Mouse (Mus musculus) forebrain, embryonic 16.5 days (tissue): ENCODE measurements at regions not wholly inside any gene's neighbourhood (a gene's known extent, or its start where the extent isn't known, plus 50 kb on each side); places are given as distances from the start of the nearest gene placed in this dataset.

Experiments
- ATAC-seq: fragments of 200-750 bp; cut with Nextera tagmentation; 2 replicates; pipeline ENCODE4 v1.8.0; 2017; ENCODE audit warnings: mild to moderate bottlenecking, moderate library complexity
- H3K27ac ChIP-seq: fragments of 300-500 bp; sonication (generic); 2 replicates; pipeline ENCODE4 v1.5.1; 2014; ENCODE audit warnings: low read length, control low read depth
- H3K27me3 ChIP-seq: fragments of 300-500 bp; sonication (generic); replicated peaks from 2 replicates; pipeline ENCODE4 v1.6.1; 2014; ENCODE audit warnings: low read length; ENCODE audit not compliant: control insufficient read depth, insufficient read depth
- H3K36me3 ChIP-seq: fragments of 300-500 bp; sonication (generic); 2 replicates; pipeline ENCODE4 v1.6.1; 2014; ENCODE audit not compliant: control insufficient read depth, insufficient read depth
- H3K4me1 ChIP-seq: fragments of 300-500 bp; sonication (generic); replicated peaks from 2 replicates; pipeline ENCODE4 v1.6.1; 2014; ENCODE audit warnings: low read length; ENCODE audit not compliant: control insufficient read depth, insufficient read depth
- H3K4me2 ChIP-seq: fragments of 300-500 bp; sonication (generic); 2 replicates; pipeline ENCODE4 v1.6.1; 2014; ENCODE audit warnings: mild to moderate bottlenecking, low read length, control low read depth
- H3K4me3 ChIP-seq: fragments of 300-500 bp; sonication (generic); replicated peaks from 2 replicates; pipeline ENCODE4 v1.5.1; 2014; ENCODE audit warnings: mild to moderate bottlenecking, low read length, control low read depth
- H3K9ac ChIP-seq: fragments of 300-500 bp; sonication (generic); replicated peaks from 2 replicates; pipeline ENCODE4 v1.6.1; 2014; ENCODE audit warnings: low read depth, low read length, control low read depth
- H3K9me3 ChIP-seq: fragments of 300-500 bp; sonication (generic); 2 replicates; pipeline ENCODE4 v1.6.1; 2016; ENCODE audit warnings: low read length; ENCODE audit not compliant: control insufficient read depth
- WGBS: fragments of 180-500 bp; shearing (Covaris S2); extraction: QIAGEN DNeasy Blood & Tissue Kit; methylation state at CpG from one replicate; pipeline ENCODE4 v1.1.7; 2014; 5-methylcytosine and 5-hydroxymethylcytosine counted together

- no peaks in the 10 kb centered on the region for H3K27me3 ChIP-seq
- no peak overlapping the region for H3K9ac ChIP-seq
- no peaks in the 10 kb centered on the region for H3K9me3 ChIP-seq
- no peak overlapping the region for H3K27ac ChIP-seq
- H3K36me3 ChIP-seq: no peaks in the 10 kb centered on the region
- no peak for ATAC-seq
- H3K4me1 ChIP-seq: no peaks in the 10 kb centered on the region
- H3K4me3 ChIP-seq: no peak overlapping the region
- H3K4me2 ChIP-seq: no peak overlapping the region
- 75% methylated on average over 4 of the region's 4 CpGs for WGBS
Observed at GRCm38 (mm10) chr9:32899801-32900200, 263.8 kb downstream of the Ets1 start.

- H3K9ac ChIP-seq: no peak overlapping the region
- H3K4me1 ChIP-seq: no peaks in the 10 kb centered on the region
- no peak overlapping the region for H3K4me3 ChIP-seq
- H3K36me3 ChIP-seq: no peaks in the 10 kb centered on the region
- no peak for ATAC-seq
- WGBS: 56% methylated on average over 4 of the region's 4 CpGs
- no peaks in the 10 kb centered on the region for H3K27me3 ChIP-seq
- H3K9me3 ChIP-seq: no peaks in the 10 kb centered on the region
- H3K4me2 ChIP-seq: no peak overlapping the region
- no peak overlapping the region for H3K27ac ChIP-seq
Observed at GRCm38 (mm10) chr9:32901287-32901686, 265.3 kb downstream of the Ets1 start.

GRCm38 (mm10) chr9:32906233-32906872 is 270.3 kb downstream of the Ets1 start:
- no peaks in the 10 kb centered on the region for H3K27me3 ChIP-seq
- H3K27ac ChIP-seq: no peak overlapping the region
- H3K4me1 ChIP-seq: no peaks in the 10 kb centered on the region
- no peaks in the 10 kb centered on the region for H3K9me3 ChIP-seq
- no peak for ATAC-seq
- H3K4me3 ChIP-seq: no peak overlapping the region
- no peak overlapping the region for H3K9ac ChIP-seq
- WGBS: 84% methylated on average over 8 of the region's 8 CpGs
- H3K4me2 ChIP-seq: no peak overlapping the region
- no peaks in the 10 kb centered on the region for H3K36me3 ChIP-seq

- no peaks in the 10 kb centered on the region for H3K36me3 ChIP-seq
- H3K27ac ChIP-seq: no peak overlapping the region
- H3K4me1 ChIP-seq: no peaks in the 10 kb centered on the region
Observed at GRCm38 (mm10) chr9:32910641-32911040, 274.6 kb downstream of the Ets1 start.

GRCm38 (mm10) chr9:32915633-32916032 is 279.6 kb downstream of the Ets1 start:
- Histone ChIP-seq H3K4me1 (no peaks in the 10 kb centered on the region), H3K9me3 (no peaks in the 10 kb centered on the region), H3K9ac (no peak overlapping the region), H3K27ac (no peak overlapping the region), H3K4me3 (no peak overlapping the region), H3K27me3 (no peaks in the 10 kb centered on the region), H3K36me3 (no peaks in the 10 kb centered on the region), H3K4me2 (no peak overlapping the region)
- ATAC-seq: no peak
- 96% methylated on average over 3 of the region's 3 CpGs for WGBS

More at GRCm38 (mm10) chr9:32910641-32911040, 274.6 kb downstream of the Ets1 start:
- no peaks in the 10 kb centered on the region for H3K9me3 ChIP-seq
- WGBS: 85% methylated on average over 7 of the region's 7 CpGs
- H3K4me3 ChIP-seq: no peak overlapping the region
- no peak for ATAC-seq
- no peaks in the 10 kb centered on the region for H3K27me3 ChIP-seq
- H3K4me2 ChIP-seq: no peak overlapping the region
- H3K9ac ChIP-seq: no peak overlapping the region

GRCm38 (mm10) chr9:32916731-32917130 is 280.7 kb downstream of the Ets1 start:
- Histone ChIP-seq H3K36me3 (no peaks in the 10 kb centered on the region), H3K4me1 (no peaks in the 10 kb centered on the region), H3K27me3 (no peaks in the 10 kb centered on the region), H3K4me3 (no peak overlapping the region), H3K9me3 (no peaks in the 10 kb centered on the region), H3K4me2 (no peak overlapping the region), H3K27ac (no peak overlapping the region), H3K9ac (no peak overlapping the region)
- ATAC-seq: no peak
- 80% methylated on average over 3 of the region's 3 CpGs for WGBS

- Histone ChIP-seq H3K9ac (no peak overlapping the region), H3K4me1 (no peaks in the 10 kb centered on the region), H3K9me3 (no peaks in the 10 kb centered on the region), H3K27ac (no peak overlapping the region), H3K4me3 (no peak overlapping the region), H3K4me2 (no peak overlapping the region), H3K27me3 (no peaks in the 10 kb centered on the region), H3K36me3 (no peaks in the 10 kb centered on the region)
- ATAC-seq: no peak
Observed at GRCm38 (mm10) chr9:32923925-32924324, 287.9 kb downstream of the Ets1 start.

GRCm38 (mm10) chr9:32924333-32924886 is 288.4 kb downstream of the Ets1 start:
- no peak overlapping the region for H3K9ac ChIP-seq
- ATAC-seq: no peak
- no peak overlapping the region for H3K27ac ChIP-seq
- no peaks in the 10 kb centered on the region for H3K9me3 ChIP-seq
- H3K4me1 ChIP-seq: no peaks in the 10 kb centered on the region
- H3K36me3 ChIP-seq: no peaks in the 10 kb centered on the region
- no peaks in the 10 kb centered on the region for H3K27me3 ChIP-seq
- H3K4me2 ChIP-seq: no peak overlapping the region
- H3K4me3 ChIP-seq: no peak overlapping the region
- WGBS: 93% methylated on average over 7 of the region's 7 CpGs

GRCm38 (mm10) chr9:32925036-32925435 is 289.0 kb downstream of the Ets1 start:
- no peaks in the 10 kb centered on the region for H3K4me1 ChIP-seq
- no peaks in the 10 kb centered on the region for H3K9me3 ChIP-seq
- H3K4me2 ChIP-seq: no peak overlapping the region
- no peak overlapping the region for H3K27ac ChIP-seq
- 88% methylated on average over 6 of the region's 6 CpGs for WGBS
- H3K9ac ChIP-seq: no peak overlapping the region
- no peak overlapping the region for H3K4me3 ChIP-seq
- ATAC-seq: no peak
- no peaks in the 10 kb centered on the region for H3K27me3 ChIP-seq
- no peaks in the 10 kb centered on the region for H3K36me3 ChIP-seq
